Mouse (Mus musculus) kidney, postnatal 4 days (tissue): ENCODE results near the gene Csf2rb2.
"Not testable (repeated sequence)": the region's sequence is repeated elsewhere in the genome, so short reads cannot be mapped to it uniquely, and the experiment has no call there.

Experiments
- DNase-seq, 2 experiments: peaks; one replicate each; pipeline ENCODE4 v3.0.0; 2021; ENCODE audit warnings: mixed read lengths in 2 of 2

The Csf2rb2 gene

GRCm38 (mm10) chr15:78313659-78314058 is 8.1 kb upstream of the Csf2rb2 start:
- not testable (repeated sequence) for DNase-seq

DNA sequence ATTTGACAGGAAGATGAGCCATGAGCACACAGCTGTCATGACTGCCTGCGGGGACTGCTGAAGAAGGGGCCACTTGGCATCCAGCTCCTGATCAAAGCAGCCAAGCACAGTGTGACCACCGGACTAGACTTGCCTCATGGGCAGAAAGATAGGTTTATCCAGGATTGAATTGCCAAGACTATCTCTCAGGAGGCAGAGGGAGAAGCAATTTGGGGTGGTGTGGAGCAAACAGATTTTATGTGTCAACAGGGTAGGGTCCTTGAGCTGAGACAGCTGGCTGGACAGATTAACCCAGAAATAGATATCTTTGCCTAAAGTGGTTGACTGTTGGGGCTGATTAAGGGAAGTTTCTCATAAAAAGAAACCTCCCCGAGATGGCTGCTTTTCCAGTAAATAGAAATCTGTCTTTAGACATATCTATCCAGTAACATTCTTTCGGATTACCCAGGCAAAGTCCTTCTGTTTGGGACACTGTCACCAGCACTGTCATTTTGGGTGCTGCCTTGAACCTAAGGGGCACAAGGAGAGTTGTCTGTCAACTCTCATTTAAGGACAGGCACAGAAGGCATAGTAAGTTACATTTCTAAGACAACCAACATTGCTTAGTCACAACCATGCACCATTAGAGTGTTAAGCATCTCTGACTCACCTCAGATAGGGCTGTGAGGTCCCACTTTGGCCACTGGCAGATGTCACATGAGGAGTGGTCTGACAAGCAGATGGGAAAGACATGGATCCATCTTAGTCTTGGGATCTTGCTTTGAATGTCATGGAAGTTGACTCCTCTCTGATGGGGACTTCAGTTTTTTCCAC is 7.1 kb upstream of the Csf2rb2 start:
- not testable (repeated sequence) for DNase-seq

DNA sequence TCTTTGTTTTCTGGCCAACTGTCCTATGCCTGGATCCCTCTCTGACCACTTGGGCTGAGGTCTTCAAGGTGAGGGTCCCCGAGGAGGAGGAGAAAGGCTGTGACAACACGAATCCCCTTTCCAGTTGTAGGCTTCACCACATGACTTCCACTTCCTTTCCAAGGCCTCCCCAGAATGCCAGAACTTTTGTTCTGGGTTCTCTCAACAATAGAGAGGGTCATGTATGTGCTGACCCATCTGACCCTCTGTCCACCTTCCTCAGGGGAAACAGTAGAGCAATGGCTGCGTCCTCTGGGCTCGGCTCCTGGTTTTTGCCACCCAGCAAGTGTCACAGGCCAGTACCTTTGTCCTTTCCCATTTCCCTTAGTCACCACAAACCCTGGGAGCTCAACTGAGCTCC is 5.5 kb upstream of the Csf2rb2 start:
- no peak for DNase-seq

GRCm38 (mm10) chr15:78309865-78310264 is 4.3 kb upstream of the Csf2rb2 start:
- DNase-seq = no peak

DNA sequence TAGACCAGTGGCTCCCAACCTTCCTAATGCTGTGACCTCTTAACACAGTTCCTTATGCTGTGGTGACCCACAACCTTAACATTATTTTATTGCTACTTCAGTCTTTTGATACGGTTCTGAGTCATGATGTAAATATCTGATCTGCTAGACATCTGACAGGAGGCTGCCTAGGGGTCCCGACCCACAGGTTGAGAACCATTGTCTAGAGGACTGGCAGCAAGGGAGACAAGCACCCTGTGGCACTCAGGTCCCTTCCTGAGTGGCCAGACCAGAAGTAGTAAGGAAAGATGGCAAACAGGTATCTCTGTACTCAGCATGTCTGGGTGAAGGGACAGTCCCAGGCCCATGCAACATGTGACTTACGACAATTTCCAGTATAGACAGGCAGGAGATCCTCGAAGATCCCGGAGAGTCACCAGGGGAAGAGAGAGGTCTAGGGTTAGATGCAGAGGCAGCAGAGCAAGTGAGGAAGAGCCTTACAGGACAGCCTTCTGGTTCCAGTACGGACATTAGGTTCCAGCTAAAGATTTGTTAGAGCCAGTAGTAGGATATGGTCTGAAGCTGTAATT is 1.8 kb downstream of the Csf2rb2 start:
- no peak for DNase-seq

- DNase-seq = no peak
These were observed 2.8 kb downstream of the Csf2rb2 start for GRCm38 (mm10) chr15:78302718-78303117.

DNA sequence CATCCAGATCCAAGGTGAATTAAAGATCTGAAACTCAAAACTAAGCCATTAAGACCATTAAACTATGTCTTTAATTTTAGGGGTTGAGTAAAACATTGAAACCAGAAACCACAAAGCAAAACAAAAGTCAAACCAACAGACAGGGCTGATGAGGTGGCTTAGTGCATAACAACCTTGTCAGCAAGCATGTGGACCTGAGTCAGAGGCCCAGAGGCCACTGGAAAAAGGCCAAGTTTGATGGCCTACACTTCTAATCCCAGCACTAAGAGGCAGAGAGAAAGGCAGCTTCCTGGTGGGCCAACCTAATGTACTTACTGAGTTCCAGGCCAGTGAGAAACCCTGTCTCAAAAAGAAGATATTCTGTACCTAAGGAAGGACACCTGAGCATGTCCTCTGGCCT is 4.7 kb downstream of the Csf2rb2 start:
- DNase-seq = no peak

GRCm38 (mm10) chr15:78299641-78300040 is 5.9 kb downstream of the Csf2rb2 start:
- no peak for DNase-seq

- no peak for DNase-seq
These were observed 7.0 kb downstream of the Csf2rb2 start for GRCm38 (mm10) chr15:78298558-78298957.

GRCm38 (mm10) chr15:78293716-78294115 is 11.8 kb downstream of the Csf2rb2 start:
- DNase-seq = no peak

DNA sequence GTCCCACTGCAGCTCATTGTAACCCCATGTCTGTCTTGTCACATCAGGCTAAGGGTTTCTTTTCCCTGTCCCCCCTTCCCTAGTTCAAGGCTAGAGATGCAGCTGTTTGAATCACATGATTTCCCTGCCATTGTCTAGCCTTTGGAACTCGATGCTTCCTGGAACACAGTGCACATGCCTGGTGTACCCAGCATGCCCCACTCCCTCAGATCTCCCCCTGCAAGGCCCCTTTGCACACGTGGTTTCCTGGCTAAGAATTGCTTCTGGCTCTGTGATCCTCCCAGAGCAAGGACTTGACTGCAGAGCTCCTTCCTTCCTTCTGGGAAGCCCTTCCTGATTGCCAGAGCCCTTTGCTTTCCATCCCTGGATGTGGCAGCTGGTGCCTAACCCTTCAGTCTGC is 12.3 kb downstream of the Csf2rb2 start:
- not testable (repeated sequence) for DNase-seq

DNA sequence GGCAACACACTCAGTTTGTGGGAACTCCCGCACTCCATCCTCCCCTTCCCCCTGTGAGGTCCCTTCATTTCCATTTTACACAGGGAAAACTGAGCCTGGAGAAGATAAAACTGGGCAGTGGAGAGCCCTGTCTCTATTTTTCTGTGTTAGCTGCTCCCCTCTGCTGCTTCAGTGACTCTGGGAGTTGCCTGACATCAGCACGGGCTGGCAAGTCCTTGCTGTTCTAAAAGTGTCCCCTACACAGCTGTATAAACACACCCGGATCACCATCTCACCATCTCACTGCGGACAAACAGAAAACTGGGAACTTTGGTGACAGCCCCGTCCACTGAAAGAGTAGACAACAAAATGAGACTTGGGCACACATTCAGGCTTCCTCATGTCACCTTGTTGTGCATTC is 15.7 kb downstream of the Csf2rb2 start:
- DNase-seq = not testable (repeated sequence)

- DNase-seq = no peak
These were observed 17.6 kb downstream of the Csf2rb2 start for GRCm38 (mm10) chr15:78287941-78288340.

DNA sequence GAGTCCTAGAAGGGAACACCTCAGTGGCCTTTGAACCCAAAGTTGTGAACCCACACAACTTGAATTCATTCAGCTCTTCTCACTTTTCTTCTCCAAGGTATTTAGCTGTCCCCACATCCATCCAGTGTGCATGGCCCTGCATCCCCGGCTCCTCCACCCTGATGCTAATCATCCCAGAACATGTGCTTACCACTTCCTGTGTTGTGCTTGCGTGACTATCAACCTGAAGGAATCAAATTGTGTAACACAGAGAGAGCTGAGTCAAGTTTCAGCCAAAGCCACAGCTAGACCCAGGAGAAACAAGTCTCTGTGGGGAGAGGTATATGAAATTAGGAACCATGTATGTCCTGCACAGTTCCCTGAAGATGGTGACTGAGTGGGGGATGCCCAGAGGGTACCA is 27.2 kb downstream of the Csf2rb2 start:
- DNase-seq = no peak

DNA sequence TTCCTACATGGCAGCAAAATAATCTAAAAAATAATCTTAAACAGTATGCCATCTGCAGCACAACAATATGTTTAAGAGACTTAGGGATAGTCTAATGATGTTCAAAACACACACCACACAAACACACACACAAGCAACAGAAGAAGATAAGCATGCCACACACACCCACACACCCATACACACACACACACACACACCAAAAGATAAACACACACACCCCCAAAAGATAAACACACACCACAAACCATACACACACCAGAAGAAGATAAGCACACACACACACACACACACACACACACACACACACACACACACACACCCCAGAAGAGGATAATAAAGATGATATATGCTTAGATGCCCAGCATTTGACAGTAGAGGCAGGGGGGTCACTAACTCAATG is 34.3 kb downstream of the Csf2rb2 start:
- DNase-seq = no peak

DNA sequence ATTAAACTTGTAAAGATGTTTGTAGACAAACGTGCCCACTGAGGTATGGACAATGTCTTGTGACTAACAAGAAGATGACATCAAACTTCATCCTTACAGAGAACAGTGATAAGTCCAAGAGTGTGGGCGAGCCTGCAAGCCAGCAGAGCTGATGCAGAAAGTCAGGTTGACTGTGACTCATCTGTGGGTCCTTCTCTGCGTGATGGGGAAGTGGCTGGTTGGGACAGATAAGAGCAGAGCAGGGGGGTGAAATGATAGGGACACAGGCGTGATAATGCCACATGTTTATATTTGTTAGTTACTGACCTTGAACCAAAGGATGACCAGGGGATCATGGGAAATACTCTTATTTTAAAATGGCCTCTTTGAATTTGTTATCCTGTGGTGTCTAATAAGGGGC is 37.7 kb downstream of the Csf2rb2 start:
- no peak for DNase-seq

GRCm38 (mm10) chr15:78267441-78267840 is 38.1 kb downstream of the Csf2rb2 start:
- no peak for DNase-seq

DNA sequence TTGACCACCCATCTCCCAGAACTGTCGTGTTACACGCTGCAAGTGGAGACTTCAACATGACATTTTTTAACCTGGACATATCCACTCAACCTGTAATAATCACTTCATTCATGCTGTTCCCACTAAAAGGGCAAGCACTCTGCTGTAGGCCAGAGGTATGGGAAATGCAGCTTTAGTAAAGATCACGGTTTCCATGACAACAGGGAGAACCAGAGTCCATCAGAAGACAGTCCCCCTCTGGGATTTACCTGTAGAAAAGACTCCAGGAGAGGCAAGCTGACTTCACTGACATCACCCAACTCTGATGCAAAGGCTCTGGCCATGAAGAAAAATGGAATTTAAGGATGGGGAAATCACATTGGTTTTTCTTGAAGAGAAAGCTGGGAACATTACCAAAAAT is 42.2 kb downstream of the Csf2rb2 start:
- no peak for DNase-seq

DNA sequence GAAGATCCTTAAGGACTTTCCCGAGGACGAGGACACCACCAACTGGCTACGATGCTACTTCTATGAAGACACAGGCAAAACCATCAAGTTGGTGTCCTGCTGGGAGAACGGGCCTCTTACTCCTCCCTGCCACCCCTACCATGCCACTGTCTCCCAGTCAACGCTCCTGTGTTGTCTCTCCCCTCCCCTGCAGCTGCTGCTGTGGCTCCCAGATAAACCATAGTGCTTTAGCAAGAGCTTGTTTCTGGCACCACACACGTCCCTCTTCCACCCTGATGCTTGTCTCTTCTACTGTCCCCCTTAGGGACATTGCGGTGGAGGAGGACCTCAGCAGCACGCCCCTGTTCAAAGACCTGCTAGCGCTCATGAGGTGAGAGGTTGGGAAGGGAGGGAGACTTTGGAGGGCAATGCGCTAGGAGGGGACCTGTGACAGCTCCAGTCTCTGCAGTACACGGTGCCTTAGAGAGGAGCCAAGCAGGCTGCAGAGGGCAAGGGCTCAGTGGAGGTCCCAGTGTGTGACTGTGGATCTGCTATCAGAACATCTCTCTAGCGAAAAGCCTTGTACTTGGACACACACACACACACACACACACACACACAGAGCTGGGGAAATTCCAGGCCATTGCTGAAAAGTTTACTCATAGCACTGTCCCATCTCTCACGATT is 44.7 kb downstream of the Csf2rb2 start:
- DNase-seq = no peak

DNA sequence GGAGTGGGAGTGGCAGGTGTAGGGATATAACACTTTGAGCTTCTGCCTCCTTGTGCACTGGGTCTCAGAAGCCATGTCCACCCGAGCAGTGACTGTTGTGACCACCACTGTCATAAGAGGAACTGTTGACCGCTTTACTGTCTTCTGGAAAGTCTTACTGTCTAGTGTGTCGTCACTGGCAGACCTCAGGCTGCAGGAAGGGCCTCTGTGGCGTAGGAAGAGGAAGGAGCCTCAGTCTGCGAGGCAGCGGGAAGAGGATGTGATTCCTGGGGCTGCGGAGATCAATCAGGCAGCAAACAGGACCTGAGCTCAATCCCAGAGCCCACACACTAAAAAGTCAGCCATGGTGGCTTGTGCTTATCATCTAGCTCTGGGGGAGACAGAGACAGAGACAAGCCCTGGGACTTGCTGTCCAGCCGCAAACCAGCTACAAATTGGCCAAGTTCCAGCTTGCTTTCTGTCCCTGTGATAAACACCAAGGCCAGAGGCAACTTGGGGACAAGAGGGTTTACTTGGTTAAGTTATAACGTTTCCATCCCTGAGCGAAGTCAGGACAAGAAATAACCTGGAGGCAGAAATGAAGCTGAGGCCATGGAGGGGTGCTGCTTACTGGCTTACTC is 47.2 kb downstream of the Csf2rb2 start:
- peak in 1 of 2 experiments; percentile 33 for DNase-seq

GRCm38 (mm10) chr15:78257326-78258050 is 48.0 kb downstream of the Csf2rb2 start:
- DNase-seq = peak; percentile 77 to 78

DNA sequence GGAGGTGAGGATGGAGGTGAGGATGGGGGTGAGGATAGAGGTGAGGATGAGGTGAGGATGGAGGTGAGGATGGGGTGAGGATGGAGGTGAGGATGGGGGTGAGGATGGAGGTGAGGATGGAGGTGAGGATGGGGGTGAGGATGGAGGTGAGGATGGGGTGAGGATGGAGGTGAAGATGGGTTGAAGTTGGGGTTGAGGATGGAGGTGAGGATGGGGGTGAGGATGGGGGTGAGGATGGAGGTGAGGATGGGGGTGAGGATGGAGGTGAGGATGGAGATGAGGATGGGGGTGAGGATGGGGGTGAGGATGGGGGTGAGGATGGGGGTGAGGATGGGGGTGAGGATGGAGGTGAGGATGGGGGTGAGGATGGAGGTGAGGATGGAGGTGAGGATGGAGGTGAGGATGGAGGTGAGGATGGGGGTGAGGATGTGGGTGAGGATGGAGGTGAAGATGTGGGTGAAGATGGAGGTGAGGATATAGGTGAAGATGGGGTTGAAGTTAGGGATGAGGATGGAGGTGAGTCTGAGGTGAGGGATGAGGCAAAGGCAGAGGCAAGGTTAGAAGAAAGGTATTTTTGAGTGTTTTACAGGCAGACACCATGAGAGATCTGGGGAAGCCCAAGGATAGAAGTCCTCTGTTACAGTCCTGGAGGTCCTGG is 48.8 kb downstream of the Csf2rb2 start:
- not testable (repeated sequence) for DNase-seq
